Mouse (Mus musculus) liver, embryonic 14.5 days (tissue): ENCODE data around the gene Clic4. TPM values are rescaled to one million over a fixed set of nuclear protein-coding genes. Genes with fewer than 3 reads are reported as not detected.

Experiments used
- ATAC-seq: fragments of 200-750 bp; cut with Nextera tagmentation; 2 replicates; pipeline ENCODE4 v1.8.0; 2017; ENCODE audit warnings: moderate number of reproducible peaks, mild to moderate bottlenecking, moderate library complexity; ENCODE audit not compliant: insufficient read depth
- DNase-seq, 3 experiments: peaks; one replicate each; pipeline ENCODE4 v3.0.0-alpha.2; 2012 to 2013; ENCODE audit warnings: low read depth in 3 of 3, low spot score in 3 of 3
- H3K27ac ChIP-seq: fragments of 300-500 bp; sonication (generic); 2 replicates; pipeline ENCODE4 v1.5.1; 2014; ENCODE audit warnings: moderate library complexity, mild to moderate bottlenecking, control low read depth, inconsistent platforms
- H3K27me3 ChIP-seq: fragments of 300-500 bp; sonication (generic); 2 replicates; pipeline ENCODE4 v1.6.1; 2014; ENCODE audit warnings: mild to moderate bottlenecking, low read length, moderate library complexity; ENCODE audit not compliant: control insufficient read depth, insufficient read depth
- H3K36me3 ChIP-seq: fragments of 300-500 bp; sonication (generic); replicated peaks from 2 replicates; pipeline ENCODE4 v1.6.1; 2014; ENCODE audit warnings: low read depth; ENCODE audit not compliant: control insufficient read depth, insufficient read depth
- H3K4me1 ChIP-seq, 2 experiments: fragments of 200-500 bp in 1 of 2; fragments of 300-500 bp in 1 of 2; sonication (generic) in 1 of 2; replicated peaks; 2 replicates each; pipeline ENCODE4 v1.6.1; 2012 to 2014; ENCODE audit warnings: antibody characterized with exemption in 1 of 2, inconsistent platforms in 1 of 2, low read length in 1 of 2; ENCODE audit not compliant: control insufficient read depth in 2 of 2, insufficient read depth in 2 of 2
- H3K4me2 ChIP-seq: fragments of 300-500 bp; sonication (generic); 2 replicates; pipeline ENCODE4 v1.6.1; 2014; ENCODE audit warnings: low read depth, mild to moderate bottlenecking, control low read depth, moderate library complexity
- H3K4me3 ChIP-seq, 2 experiments: fragments of 200-500 bp in 1 of 2; fragments of 300-500 bp in 1 of 2; sonication (generic) in 1 of 2; 2 replicates each; pipeline ENCODE4 v1.5.1; 2012 to 2014; ENCODE audit warnings: low read depth in 2 of 2, low read length in 2 of 2, mild to moderate bottlenecking in 2 of 2, control low read depth in 1 of 2, inconsistent platforms in 1 of 2, moderate library complexity in 1 of 2; ENCODE audit not compliant: insufficient read depth in 1 of 2
- H3K9ac ChIP-seq: fragments of 300-500 bp; sonication (generic); replicated peaks from 2 replicates; pipeline ENCODE4 v1.6.1; 2014; ENCODE audit warnings: mild to moderate bottlenecking, control low read depth, moderate library complexity
- H3K9me3 ChIP-seq: fragments of 300-500 bp; sonication (generic); 2 replicates; pipeline ENCODE4 v1.6.1; 2016; ENCODE audit warnings: low read length, mixed read lengths; ENCODE audit not compliant: control insufficient read depth
- CTCF ChIP-seq: IDR thresholded peaks from 2 replicates; pipeline ENCODE4 v1.5.1; 2016; ENCODE audit warnings: antibody characterized with exemption, low read depth, control low read depth
- EP300 ChIP-seq: IDR thresholded peaks from 2 replicates; pipeline ENCODE4 v1.6.1; 2016; ENCODE audit warnings: antibody characterized with exemption, low read depth
- WGBS: fragments of 180-500 bp; shearing (Covaris S2); extraction: QIAGEN DNeasy Blood & Tissue Kit; methylation state at CpG from one replicate; pipeline ENCODE4 v1.1.7; 2014; ENCODE audit not compliant: insufficient replicate concordance; 5-methylcytosine and 5-hydroxymethylcytosine counted together
- polyA plus RNA-seq, 2 experiments: library from polyadenylated mRNA; depleted of rRNA in 1 of 2; stranded (reverse) in 1 of 2; unstranded in 1 of 2; fragments of >200 nt; fragmentation: Nextera tagmentation in 1 of 2; extraction: Ambion mirVana in 1 of 2; gene quantifications; 2 replicates each; pipeline versions ENCODE4 v1.2.1 to v1.2.3; 2012 to 2014

The Clic4 gene
- polyA plus RNA-seq, 2 experiments: 40.8 to 65.8 TPM

- no peak overlapping the region for H3K4me2 ChIP-seq
- peaks cover 5% of the 10 kb centered on the region; the same call in 1 of the 2 replicates for H3K36me3 ChIP-seq
- H3K9ac ChIP-seq: no peak overlapping the region
- ATAC-seq (no peak), DNase-seq (no peak)
- 75% methylated on average over 23 of the region's 23 CpGs for WGBS
- peaks cover 13 to 35% of the 10 kb centered on the region in 2 experiments for H3K4me1 ChIP-seq
- TF ChIP-seq EP300 (no peak), CTCF (no peak)
- no peak overlapping the region for H3K27ac ChIP-seq
- H3K9me3 ChIP-seq: no peaks in the 10 kb centered on the region; the same call in 1 of the 2 replicates
- H3K4me3 ChIP-seq: no peak overlapping the region
- H3K27me3 ChIP-seq: no peaks in the 10 kb centered on the region
Measured at GRCm38 (mm10) chr4:135246866-135247756, 25.5 kb downstream of the Clic4 start.

- Histone ChIP-seq H3K9ac (no peak overlapping the region), H3K36me3 (peaks cover 5% of the 10 kb centered on the region; the same call in 1 of the 2 replicates), H3K4me1 (peaks cover 20 to 42% of the 10 kb centered on the region in 2 experiments), H3K27me3 (no peaks in the 10 kb centered on the region), H3K9me3 (no peaks in the 10 kb centered on the region; the same call in 1 of the 2 replicates), H3K4me3 (no peak overlapping the region), H3K4me2 (peak overlapping the region; percentile 7; the same call in 1 of the 2 replicates), H3K27ac (no peak overlapping the region)
- WGBS: 85% methylated on average over 2 of the region's 2 CpGs
- TF ChIP-seq EP300 (no peak), CTCF (no peak)
- ATAC-seq (no peak), DNase-seq (no peak)
Measured at GRCm38 (mm10) chr4:135246444-135246843, 26.2 kb downstream of the Clic4 start.

- H3K36me3 ChIP-seq: peaks cover 5% of the 10 kb centered on the region; the same call in 1 of the 2 replicates
- TF ChIP-seq EP300 (no peak), CTCF (no peak)
- H3K4me2 ChIP-seq: peak overlapping the region; percentile 7; the same call in 1 of the 2 replicates
- no peak overlapping the region for H3K27ac ChIP-seq
- no peaks in the 10 kb centered on the region; the same call in 1 of the 2 replicates for H3K9me3 ChIP-seq
- H3K4me1 ChIP-seq: peaks cover 26 to 47% of the 10 kb centered on the region in 2 experiments
- 83% methylated on average over 11 of the region's 11 CpGs for whole genome bisulfite sequencing
- no peak overlapping the region for H3K4me3 ChIP-seq
- H3K27me3 ChIP-seq: no peaks in the 10 kb centered on the region
- no peak for DNase-seq
- no peak overlapping the region for H3K9ac ChIP-seq
- ATAC-seq: no peak
Measured at GRCm38 (mm10) chr4:135245841-135246240, 26.8 kb downstream of the Clic4 start.

- Histone ChIP-seq H3K4me3 (no peak overlapping the region), H3K9me3 (no peaks in the 10 kb centered on the region; the same call in 1 of the 2 replicates), H3K36me3 (peaks cover 4% of the 10 kb centered on the region; the same call in 1 of the 2 replicates), H3K9ac (no peak overlapping the region), H3K4me1 (peaks cover 39 to 61% of the 10 kb centered on the region in 2 experiments), H3K27ac (no peak overlapping the region), H3K27me3 (no peaks in the 10 kb centered on the region), H3K4me2 (no peak overlapping the region)
- peak; percentile 82 for TF ChIP-seq CTCF
- no peak for TF ChIP-seq EP300
- DNase-seq (peak; percentile 20 to 47 (median 35)), ATAC-seq (no peak)
- WGBS: 85% methylated on average over 3 of the region's 3 CpGs
Measured at GRCm38 (mm10) chr4:135244335-135244734, 28.3 kb downstream of the Clic4 start.

- H3K27me3 ChIP-seq: no peaks in the 10 kb centered on the region
- no peak overlapping the region for H3K9ac ChIP-seq
- no peak overlapping the region for H3K4me2 ChIP-seq
- peaks cover 10% of the 10 kb centered on the region for H3K36me3 ChIP-seq
- H3K27ac ChIP-seq: no peak overlapping the region
- H3K4me3 ChIP-seq: no peak overlapping the region
- peak in 2 of 3 experiments; percentile 35 to 44 for DNase-seq
- H3K9me3 ChIP-seq: no peaks in the 10 kb centered on the region
- H3K4me1 ChIP-seq: peaks cover 50 to 72% of the 10 kb centered on the region in 2 experiments
- no peak for ATAC-seq
- TF ChIP-seq CTCF: no peak
- 0 out of 2 replicates have a peak, but pooled peaks have one; percentile 16 for TF ChIP-seq EP300
- 40% methylated on average over 7 of the region's 7 CpGs for WGBS
Measured at GRCm38 (mm10) chr4:135242913-135243541, 29.6 kb downstream of the Clic4 start.
